Mouse (Mus musculus) yolk sac, embryonic 10.5 days (tissue): Measurements from ENCODE around the gene Rnf5.

Source experiments
- DNase-seq: peaks from one replicate; pipeline ENCODE4 v3.0.0-alpha.2; 2017; ENCODE audit warnings: low spot score

The Rnf5 gene

DNA sequence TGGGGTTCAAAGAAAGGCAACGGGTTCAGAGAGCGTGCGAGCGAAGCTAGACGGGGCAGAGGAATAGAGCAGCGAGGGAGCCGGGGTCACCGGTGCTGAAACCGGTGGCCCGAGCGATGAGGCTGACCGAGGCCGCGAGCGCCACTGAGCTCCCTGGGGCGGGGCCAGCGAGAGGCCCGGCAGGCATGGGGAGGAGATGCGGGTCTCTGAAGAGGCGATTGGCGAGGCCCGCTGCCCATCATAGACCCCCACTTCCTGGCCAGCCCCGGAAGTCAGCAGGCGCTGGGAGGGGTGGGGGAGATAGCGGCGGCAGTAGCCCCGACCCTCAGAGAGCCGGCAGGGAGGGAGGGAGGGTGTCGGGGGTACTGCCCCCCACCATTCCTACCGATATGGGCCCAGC is 2.1 kb upstream of the Rnf5 start:
- DNase-seq, result peak; percentile 96

GRCm38 (mm10) chr17:34604511-34605237 is 1.2 kb upstream of the Rnf5 start:
- DNase-seq, result peak; percentile 46

DNA sequence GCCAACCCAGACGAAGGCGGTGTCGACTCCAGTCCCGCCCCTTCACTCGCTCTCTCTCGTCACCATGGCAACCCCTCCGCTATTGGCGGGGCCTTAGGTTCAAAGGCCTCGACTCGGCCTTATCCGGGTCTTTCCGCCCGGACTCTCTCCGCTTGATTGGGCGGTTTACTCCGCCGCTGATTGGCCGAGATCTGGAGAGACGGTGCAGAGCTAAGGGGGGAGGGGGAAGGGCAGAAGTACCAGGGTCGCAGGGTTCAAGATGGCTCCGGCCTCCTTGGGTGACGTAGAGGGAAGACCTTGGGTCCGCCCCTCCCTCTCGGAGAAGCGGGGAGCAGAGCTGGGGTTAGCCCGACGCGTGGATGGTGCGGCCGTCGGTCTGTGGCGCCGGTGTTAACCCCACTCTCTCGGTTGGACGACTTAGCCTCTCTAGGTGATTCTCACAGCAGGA is 595 bp upstream of the Rnf5 start, which contains the start of gene Agpat1:
Agpat1 (plus strand) TSS at position 202 of the 448 bp plus-strand sequence.
- DNase-seq, result no peak

- no peak for DNase-seq
Observed at GRCm38 (mm10) chr17:34601796-34602195, 1.7 kb downstream of the Rnf5 start.

- DNase-seq, result no peak
Observed at GRCm38 (mm10) chr17:34599891-34600290, 3.6 kb downstream of the Rnf5 start.

- DNase-seq, result no peak
Observed at GRCm38 (mm10) chr17:34597566-34598095, 5.9 kb downstream of the Rnf5 start, which contains the start of gene Ager. Gene Ager (plus strand): TSS chr17:34597862.

GRCm38 (mm10) chr17:34596098-34596497 is 7.4 kb downstream of the Rnf5 start:
- DNase-seq, result no peak

DNA sequence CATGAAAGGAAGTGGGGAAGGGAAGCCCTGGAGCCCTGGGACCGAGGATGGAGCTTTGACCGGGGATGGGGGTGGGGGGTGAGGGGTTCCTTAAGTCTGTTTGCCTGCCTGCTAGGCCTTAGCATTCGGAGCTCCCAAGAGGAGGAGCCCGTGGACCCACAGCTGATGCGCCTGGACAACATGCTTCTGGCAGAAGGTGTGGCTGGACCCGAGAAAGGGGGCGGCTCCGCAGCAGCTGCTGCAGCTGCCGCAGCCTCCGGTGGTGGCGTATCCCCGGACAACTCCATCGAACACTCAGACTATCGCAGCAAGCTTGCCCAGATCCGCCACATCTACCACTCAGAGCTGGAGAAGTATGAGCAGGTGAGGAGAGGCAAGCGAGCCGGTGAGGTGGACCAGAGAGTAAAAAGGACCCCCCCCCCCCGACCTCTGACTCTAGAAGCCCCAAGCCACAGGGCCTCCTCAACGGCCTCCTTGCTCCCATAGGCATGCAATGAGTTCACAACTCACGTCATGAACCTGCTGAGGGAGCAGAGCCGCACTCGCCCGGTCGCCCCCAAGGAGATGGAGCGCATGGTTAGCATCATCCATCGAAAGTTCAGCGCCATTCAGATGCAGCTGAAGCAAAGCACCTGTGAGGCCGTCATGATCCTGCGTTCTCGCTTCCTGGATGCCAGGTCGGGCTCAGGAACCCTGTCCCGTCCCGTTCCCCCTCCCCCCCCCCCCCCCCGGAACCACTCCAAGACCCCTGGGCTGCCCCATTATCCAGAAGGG is 9.6 kb downstream of the Rnf5 start:
- no peak for DNase-seq

GRCm38 (mm10) chr17:34592581-34593549 is 10.6 kb downstream of the Rnf5 start:
- DNase-seq, result peak; percentile 47

- DNase-seq, result peak; percentile 97
Observed at GRCm38 (mm10) chr17:34591994-34592375, 11.5 kb downstream of the Rnf5 start.

DNA sequence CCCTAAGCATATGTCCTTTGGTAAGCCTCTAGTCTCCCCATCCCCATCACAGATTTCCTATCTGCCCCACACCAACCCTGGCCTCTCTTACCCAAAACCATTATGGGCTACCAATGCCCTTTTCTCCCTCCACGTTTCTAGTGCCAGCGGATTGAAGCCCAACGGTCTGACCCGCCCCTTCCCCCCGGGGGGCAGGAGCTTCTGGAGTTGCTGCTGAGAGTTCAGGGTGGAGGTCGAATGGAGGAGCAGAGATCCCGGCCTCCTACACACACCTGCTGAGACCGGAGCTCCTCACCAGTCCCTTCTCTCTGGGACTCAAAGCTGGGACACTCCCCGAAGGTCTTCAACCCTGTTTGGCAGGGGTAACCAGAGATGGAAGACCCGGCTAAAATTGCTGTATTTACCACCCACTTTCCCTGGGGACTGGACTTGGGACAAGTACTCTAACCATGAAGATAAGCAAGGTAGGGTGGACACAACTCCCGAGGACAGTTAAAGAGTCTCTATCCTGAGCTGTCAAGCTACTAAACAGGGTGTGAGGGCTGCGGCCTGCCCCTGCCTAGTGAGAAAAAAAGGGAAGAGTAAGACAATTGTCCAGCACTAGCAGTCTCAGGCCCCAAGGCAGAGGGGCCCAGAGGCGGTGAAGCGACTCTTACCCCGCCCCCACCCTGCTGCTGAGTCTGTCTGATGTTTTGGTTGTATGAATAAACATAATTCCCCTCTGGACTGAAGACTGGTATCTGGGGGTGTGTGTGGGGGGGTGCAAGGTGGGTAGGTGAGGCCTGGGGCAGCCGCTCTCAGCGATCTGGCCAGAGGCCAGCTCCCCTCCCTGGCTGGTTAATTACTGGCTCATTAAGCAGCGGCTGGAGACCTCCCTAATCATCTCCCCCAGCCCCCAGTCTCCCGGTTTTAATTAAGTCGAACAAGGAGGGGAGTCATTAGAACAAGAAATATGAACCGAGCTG is 12.2 kb downstream of the Rnf5 start, which contains the start of gene Pbx2:
Pbx2 (plus strand) TSS at position 238 of the 965 bp plus-strand sequence.
- peak; percentile 43 for DNase-seq

DNA sequence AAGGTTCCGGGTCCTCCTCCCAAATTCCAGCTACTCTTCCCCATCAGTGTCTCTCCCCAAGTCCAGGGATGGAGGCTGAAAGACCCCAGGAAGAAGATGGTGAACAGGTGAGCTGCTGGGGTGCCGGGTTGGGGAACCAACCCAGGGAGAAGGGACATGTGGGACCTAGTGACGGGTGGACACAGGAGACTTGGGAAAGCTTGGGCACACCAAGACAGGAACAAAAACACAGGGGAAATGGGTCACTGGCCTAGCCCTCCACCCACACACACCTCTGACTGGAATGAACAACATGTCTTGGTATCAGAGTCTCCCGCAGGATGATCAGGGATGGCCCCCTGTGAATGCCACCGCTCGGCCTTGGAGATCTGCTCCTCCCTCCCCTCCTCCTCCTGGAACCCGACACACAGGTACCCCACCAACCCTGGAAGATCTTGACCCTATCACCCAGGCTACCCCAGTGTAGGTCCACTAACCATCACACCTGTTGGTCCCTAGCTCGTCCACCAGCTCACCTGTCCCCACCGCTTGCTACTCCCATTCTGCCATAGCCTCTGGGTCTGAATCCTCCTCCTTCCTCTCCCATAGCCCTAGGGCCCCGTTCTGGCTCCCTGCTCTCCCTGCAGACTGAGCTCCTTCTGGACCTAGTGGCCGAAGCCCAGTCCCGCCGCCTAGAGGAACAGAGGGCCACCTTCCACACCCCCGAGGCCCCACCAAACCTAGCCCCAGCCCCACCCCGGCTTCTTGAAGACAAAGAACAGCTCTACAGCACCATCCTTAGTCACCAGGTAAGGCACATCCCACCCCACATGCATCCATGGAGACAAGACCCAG is 13.1 kb downstream of the Rnf5 start:
- no peak for DNase-seq

DNA sequence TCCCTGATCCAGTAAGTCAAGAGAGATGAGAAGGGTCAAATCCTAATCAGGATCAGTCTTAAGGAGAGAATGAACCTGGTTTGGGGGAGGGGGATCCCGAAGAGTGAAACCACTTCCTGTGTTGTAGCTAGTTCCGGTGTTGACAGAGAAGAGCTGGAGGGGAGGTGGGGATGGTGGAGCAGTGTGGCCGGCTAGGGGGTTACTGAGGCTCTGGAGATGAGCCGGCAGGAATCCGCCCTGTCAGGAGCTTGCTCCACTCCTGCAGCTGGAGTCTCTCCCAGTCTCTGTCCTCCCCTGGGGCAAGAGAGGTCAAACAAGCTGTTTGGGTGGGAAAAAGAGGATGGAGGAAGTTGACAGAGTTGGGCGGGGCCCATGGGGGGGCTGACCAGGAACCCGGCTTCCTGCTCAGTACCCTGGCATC is 13.8 kb downstream of the Rnf5 start, which contains the start of gene Gpsm3:
Gpsm3 (plus strand) TSS at position 126 of the 421 bp plus-strand sequence.
- peak; percentile 51 for DNase-seq

- no peak for DNase-seq
Observed at GRCm38 (mm10) chr17:34589206-34589605, 14.3 kb downstream of the Rnf5 start.

DNA sequence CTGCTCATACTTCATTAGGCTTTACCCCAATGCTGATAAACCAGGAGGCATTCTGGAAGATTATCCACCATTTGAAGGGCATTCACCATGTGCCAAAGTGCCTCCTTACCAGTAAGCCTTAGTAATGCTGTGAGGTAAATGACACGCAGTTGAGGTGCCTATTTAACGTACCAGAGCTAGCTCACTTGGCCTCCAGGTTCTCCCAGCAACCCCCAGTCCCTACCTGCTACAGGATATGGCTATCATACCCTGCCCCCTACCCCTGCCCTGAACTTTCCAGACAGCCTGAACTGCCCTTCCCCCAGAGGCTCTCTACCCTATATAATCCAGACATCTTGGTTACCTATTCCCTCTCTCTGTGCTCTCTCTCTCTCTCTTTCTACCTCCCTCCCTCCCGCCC is 14.7 kb downstream of the Rnf5 start:
- DNase-seq, result no peak

DNA sequence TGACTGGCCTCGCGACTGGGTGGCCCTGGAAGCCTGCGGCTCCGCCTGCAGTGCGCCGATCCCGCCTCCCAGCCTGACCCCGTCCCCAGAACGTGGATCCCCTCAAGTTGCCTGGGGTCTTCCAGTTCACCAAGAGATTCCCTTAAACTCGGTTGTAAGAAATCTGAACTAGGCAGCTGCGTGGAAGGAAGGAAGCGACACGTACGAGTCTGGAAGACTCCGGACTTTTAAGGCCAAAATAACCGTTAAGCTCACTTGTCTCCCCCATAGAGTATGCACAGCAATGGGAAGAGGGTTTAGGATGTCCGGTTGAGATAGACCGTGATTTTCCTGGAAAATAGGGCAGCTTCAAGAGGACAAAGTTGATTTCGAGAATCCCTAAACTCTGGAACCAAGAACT is 15.7 kb downstream of the Rnf5 start:
- no peak for DNase-seq

GRCm38 (mm10) chr17:34587423-34587811 is 16.1 kb downstream of the Rnf5 start:
- DNase-seq, result peak; percentile 96

GRCm38 (mm10) chr17:34586796-34587422 is 16.6 kb downstream of the Rnf5 start:
- DNase-seq, result peak; percentile 95
